Mouse (Mus musculus): ENCODE measurements around the gene 8030411F24Rik. TPM values are rescaled to one million over a fixed set of nuclear protein-coding genes. Genes with fewer than 3 reads are reported as not detected.
A peak's percentile ranks its signal among the peaks of the same experiment; 100 is the strongest.
"Not testable (repeated sequence)": the region's sequence is repeated elsewhere in the genome, so short reads cannot be mapped to it uniquely, and the experiment has no call there.

8030411F24Rik gene
- total RNA-seq (2021): not detected
- long read RNA-seq, experiment 1: 0 reads
- long read RNA-seq, experiment 2: 0 reads

- no peak for DNase-seq
These were observed at the start of gene 8030411F24Rik for GRCm38 (mm10) chr2:148781709-148782108. Gene 8030411F24Rik, plus strand, starts transcription at chr2:148782009.

- DNase-seq: peak; percentile 95 to 97
These were observed 49.3 kb upstream of the 8030411F24Rik start, which contains the start of gene Napb for GRCm38 (mm10) chr2:148732327-148733000. Gene Napb, minus strand, starts transcription at chr2:148732467.

- no peak for DNase-seq
These were observed 38.8 kb upstream of the 8030411F24Rik start for GRCm38 (mm10) chr2:148743001-148743400.

- no peak for DNase-seq
These were observed 37.9 kb upstream of the 8030411F24Rik start for GRCm38 (mm10) chr2:148743846-148744407.

GRCm38 (mm10) chr2:148750058-148750457, 31.8 kb upstream of the 8030411F24Rik start, which contains the start of gene Cstl1:
Gene Cstl1, plus strand, starts transcription at chr2:148750358.
- no peak for DNase-seq

GRCm38 (mm10) chr2:148751893-148752813, 29.7 kb upstream of the 8030411F24Rik start:
- DNase-seq: peak; percentile 77 to 86

- no peak for DNase-seq
These were observed 27.4 kb upstream of the 8030411F24Rik start for GRCm38 (mm10) chr2:148754310-148754846.

GRCm38 (mm10) chr2:148763648-148764388, 18.0 kb upstream of the 8030411F24Rik start:
- DNase-seq: no peak

GRCm38 (mm10) chr2:148771397-148771796, 10.4 kb upstream of the 8030411F24Rik start, which contains the start of gene Cst11:
Gene Cst11, minus strand, starts transcription at chr2:148771497.
- not testable (repeated sequence) for DNase-seq

GRCm38 (mm10) chr2:148789142-148789541, 7.3 kb downstream of the 8030411F24Rik start, which contains the start of gene Cst12:
Gene Cst12, plus strand, starts transcription at chr2:148789361.
- DNase-seq: no peak

DNA sequence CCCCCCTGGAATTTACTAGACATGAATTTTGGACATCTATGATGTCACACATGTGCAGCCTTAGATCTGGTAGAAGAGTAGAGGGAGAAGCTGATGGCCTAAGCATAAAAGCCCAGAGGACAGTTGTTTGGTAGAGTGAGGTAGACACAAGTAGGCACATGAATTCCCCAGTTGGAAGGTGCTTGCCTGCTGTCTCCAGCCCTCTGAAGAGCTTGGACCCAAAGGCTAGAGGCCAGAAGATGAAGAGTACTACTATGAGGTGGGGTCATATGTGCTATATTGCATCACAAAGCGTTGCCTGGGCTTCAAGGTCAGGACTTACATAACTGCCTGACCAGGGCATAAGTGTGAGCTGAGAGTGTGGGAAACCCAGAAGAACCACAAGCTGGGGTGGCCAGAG, 16.7 kb downstream of the 8030411F24Rik start, which contains the start of gene Cst8:
Gene Cst8 (plus strand): TSS at position 301 of the 400 bp plus-strand sequence.
- no peak for DNase-seq

GRCm38 (mm10) chr2:148801491-148801921, 19.7 kb downstream of the 8030411F24Rik start:
- DNase-seq: peak; percentile 4 to 7

DNA sequence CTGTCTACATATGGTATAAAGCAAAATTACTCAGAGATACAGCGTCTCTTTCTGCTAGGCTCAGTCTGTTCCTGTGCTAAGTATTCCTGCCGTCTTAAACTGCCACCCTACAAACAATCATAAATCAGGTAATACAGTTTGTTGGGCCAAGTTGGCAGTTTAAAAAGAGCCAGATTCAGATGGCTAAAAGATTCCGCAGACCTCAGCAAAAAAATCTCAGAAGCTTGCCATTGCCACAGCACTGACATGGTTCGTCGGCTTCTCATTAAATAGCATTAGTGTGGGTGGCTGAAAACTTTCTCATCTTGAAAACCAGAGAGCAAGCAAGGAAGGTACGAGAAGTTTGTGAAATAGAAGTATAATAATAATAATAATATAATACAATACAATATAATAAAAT, 24.9 kb downstream of the 8030411F24Rik start:
- no peak for DNase-seq

GRCm38 (mm10) chr2:148819909-148820308, 38.1 kb downstream of the 8030411F24Rik start, which contains the start of gene Cst13:
Gene Cst13, plus strand, starts transcription at chr2:148820081.
- DNase-seq: no peak

GRCm38 (mm10) chr2:148825986-148826385, 44.2 kb downstream of the 8030411F24Rik start:
- DNase-seq: no peak

- DNase-seq: no peak
These were observed 53.1 kb downstream of the 8030411F24Rik start, which contains the start of gene Cst9 for GRCm38 (mm10) chr2:148834912-148835311. Gene Cst9, plus strand, starts transcription at chr2:148835147.

Data from heart, adult 18-20 months (tissue).